Mouse (Mus musculus) liver, embryonic 12.5 days (tissue): ENCODE data around the gene Magi2. TPM values are rescaled to one million over a fixed set of nuclear protein-coding genes. Genes with fewer than 3 reads are reported as not detected.

Experiments
- ATAC-seq: fragments of 200-750 bp; cut with Nextera tagmentation; 2 replicates; pipeline ENCODE4 v1.8.0; 2017; ENCODE audit warnings: moderate number of reproducible peaks, mild to moderate bottlenecking, moderate library complexity
- H3K27ac ChIP-seq: fragments of 300-500 bp; sonication (generic); 2 replicates; pipeline ENCODE4 v1.5.1; 2016; ENCODE audit warnings: mild to moderate bottlenecking
- H3K27me3 ChIP-seq: fragments of 300-500 bp; sonication (generic); replicated peaks from 2 replicates; pipeline ENCODE4 v1.6.1; 2016; ENCODE audit warnings: mild to moderate bottlenecking, moderate library complexity
- H3K36me3 ChIP-seq: fragments of 300-500 bp; sonication (generic); 2 replicates; pipeline ENCODE4 v1.6.1; 2016; ENCODE audit warnings: mild to moderate bottlenecking, moderate library complexity
- H3K4me1 ChIP-seq: fragments of 300-500 bp; sonication (generic); 2 replicates; pipeline ENCODE4 v1.6.1; 2016
- H3K4me2 ChIP-seq: fragments of 300-500 bp; sonication (generic); 2 replicates; pipeline ENCODE4 v1.6.1; 2016; ENCODE audit warnings: mild to moderate bottlenecking, moderate library complexity
- H3K4me3 ChIP-seq: fragments of 300-500 bp; sonication (generic); 2 replicates; pipeline ENCODE4 v1.5.1; 2016; ENCODE audit warnings: mild to moderate bottlenecking, moderate library complexity
- H3K9ac ChIP-seq: fragments of 300-500 bp; sonication (generic); 2 replicates; pipeline ENCODE4 v1.6.1; 2016; ENCODE audit warnings: mild to moderate bottlenecking, moderate library complexity
- H3K9me3 ChIP-seq: fragments of 300-500 bp; sonication (generic); replicated peaks from 2 replicates; pipeline ENCODE4 v1.6.1; 2016; ENCODE audit warnings: mild to moderate bottlenecking, moderate library complexity
- WGBS: fragments of 180-500 bp; shearing (Covaris S2); methylation state at CpG from one replicate; pipeline ENCODE4 v1.1.7; 2016; ENCODE audit not compliant: insufficient replicate concordance; 5-methylcytosine and 5-hydroxymethylcytosine counted together
- polyA plus RNA-seq: library from polyadenylated mRNA; unstranded; fragments of >200 nt; fragmentation: Nextera tagmentation; extraction: Ambion mirVana; gene quantifications from 2 replicates; pipeline ENCODE4 v1.2.1, GENCODE M21; 2016

The Magi2 gene
- polyA plus RNA-seq, 1 experiment from 2014 or later = 0.77 TPM

DNA sequence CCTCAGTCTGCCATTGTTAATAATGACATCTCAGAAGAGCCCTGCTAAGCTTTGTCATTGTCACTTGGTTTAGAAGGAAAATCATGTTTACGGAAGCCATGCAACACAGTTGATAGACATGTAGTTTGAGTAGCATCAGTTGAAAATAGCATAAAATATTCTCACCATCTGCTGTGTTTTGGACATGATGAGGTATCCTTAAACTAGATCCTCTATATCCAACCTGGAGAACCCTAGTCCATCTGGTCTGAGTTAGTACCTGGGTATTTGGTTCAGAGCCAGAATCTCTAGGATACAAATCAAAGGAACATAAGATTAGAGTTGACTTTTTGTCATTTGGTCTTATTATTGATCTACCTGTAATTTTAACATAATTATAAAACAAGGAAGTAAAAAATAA, 385.0 kb downstream of the Magi2 start:
- ATAC-seq = no peak
- no peak overlapping the region for H3K27ac ChIP-seq
- H3K9me3 ChIP-seq = no peaks in the 10 kb centered on the region
- no peaks in the 10 kb centered on the region for H3K27me3 ChIP-seq
- H3K4me2 ChIP-seq = no peak overlapping the region
- no peaks in the 10 kb centered on the region for H3K36me3 ChIP-seq
- no peak overlapping the region for H3K4me3 ChIP-seq
- no peak overlapping the region for H3K9ac ChIP-seq
- WGBS = 79% methylated on average over 1 of the region's 1 CpGs
- H3K4me1 ChIP-seq = no peaks in the 10 kb centered on the region

GRCm38 (mm10) chr5:19621678-19622077, 394.8 kb downstream of the Magi2 start:
- 66% methylated on average over 5 of the region's 5 CpGs for WGBS
- H3K27me3 ChIP-seq = no peaks in the 10 kb centered on the region
- H3K36me3 ChIP-seq = no peaks in the 10 kb centered on the region
- no peaks in the 10 kb centered on the region for H3K4me1 ChIP-seq
- no peak for ATAC-seq
- H3K9me3 ChIP-seq = no peaks in the 10 kb centered on the region
- no peak overlapping the region for H3K4me3 ChIP-seq
- no peak overlapping the region for H3K9ac ChIP-seq
- H3K27ac ChIP-seq = no peak overlapping the region
- H3K4me2 ChIP-seq = no peak overlapping the region

GRCm38 (mm10) chr5:19633976-19634375, 407.1 kb downstream of the Magi2 start:
- H3K9ac ChIP-seq = no peak overlapping the region
- no peaks in the 10 kb centered on the region for H3K27me3 ChIP-seq
- H3K4me3 ChIP-seq = no peak overlapping the region
- H3K9me3 ChIP-seq = no peaks in the 10 kb centered on the region
- no peak overlapping the region for H3K4me2 ChIP-seq
- H3K4me1 ChIP-seq = no peaks in the 10 kb centered on the region
- ATAC-seq = no peak
- no peaks in the 10 kb centered on the region for H3K36me3 ChIP-seq
- no peak overlapping the region for H3K27ac ChIP-seq
- WGBS = 86% methylated on average over 1 of the region's 1 CpGs

DNA sequence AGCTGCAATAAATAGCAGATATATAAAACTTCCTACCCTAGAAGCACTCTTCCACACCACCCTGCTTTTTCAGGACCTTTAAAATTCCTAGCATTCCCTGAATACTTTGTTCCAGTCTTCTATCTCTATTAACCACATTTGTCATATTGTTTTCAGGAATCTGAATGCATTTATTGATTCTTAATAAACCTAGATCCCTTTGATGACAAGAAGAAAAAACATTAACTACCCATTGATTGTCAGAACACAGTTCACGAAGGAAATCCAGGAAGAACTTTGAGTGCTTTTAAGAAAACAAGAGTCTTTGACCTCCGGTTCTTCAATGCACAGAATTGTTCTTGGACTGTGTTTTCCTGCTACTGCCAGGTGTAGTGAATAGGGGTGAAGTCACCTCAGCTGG, 411.0 kb downstream of the Magi2 start:
- Histone ChIP-seq H3K4me3 (no peak overlapping the region), H3K4me2 (no peak overlapping the region), H3K27ac (no peak overlapping the region), H3K9ac (no peak overlapping the region), H3K36me3 (no peaks in the 10 kb centered on the region), H3K27me3 (no peaks in the 10 kb centered on the region), H3K4me1 (no peaks in the 10 kb centered on the region), H3K9me3 (no peaks in the 10 kb centered on the region)
- 54% methylated on average over 2 of the region's 2 CpGs for WGBS
- ATAC-seq = no peak

GRCm38 (mm10) chr5:19655986-19656385, 429.1 kb downstream of the Magi2 start:
- ATAC-seq = no peak
- H3K36me3 ChIP-seq = no peaks in the 10 kb centered on the region
- H3K9me3 ChIP-seq = no peaks in the 10 kb centered on the region
- H3K27ac ChIP-seq = no peak overlapping the region
- 31% methylated on average over 1 of the region's 1 CpGs for WGBS
- H3K27me3 ChIP-seq = no peaks in the 10 kb centered on the region
- no peak overlapping the region for H3K4me2 ChIP-seq
- no peak overlapping the region for H3K9ac ChIP-seq
- H3K4me1 ChIP-seq = no peaks in the 10 kb centered on the region
- H3K4me3 ChIP-seq = no peak overlapping the region

DNA sequence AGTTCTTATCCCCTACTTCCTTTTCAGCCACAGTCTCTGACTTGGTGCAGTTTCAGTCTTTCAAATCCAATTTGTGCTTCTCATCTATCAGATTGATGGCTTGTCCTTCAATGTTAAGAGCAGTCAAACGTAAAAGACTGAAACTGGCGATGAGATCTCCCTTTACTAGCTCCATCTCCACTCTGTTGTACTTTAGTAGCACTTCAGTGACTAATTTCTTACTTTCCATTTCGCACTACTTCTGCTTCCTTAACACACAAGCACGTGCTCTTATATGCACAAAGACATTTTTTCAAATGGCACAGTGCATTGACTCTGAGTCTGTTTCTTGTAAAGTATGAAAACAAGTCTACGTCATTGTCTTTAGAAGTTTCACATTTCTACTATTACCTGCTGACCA, 439.6 kb downstream of the Magi2 start:
- H3K9me3 ChIP-seq = no peaks in the 10 kb centered on the region
- no peaks in the 10 kb centered on the region for H3K36me3 ChIP-seq
- H3K9ac ChIP-seq = no peak overlapping the region
- no peak for ATAC-seq
- no peak overlapping the region for H3K27ac ChIP-seq
- no peaks in the 10 kb centered on the region for H3K4me1 ChIP-seq
- no peaks in the 10 kb centered on the region for H3K27me3 ChIP-seq
- no peak overlapping the region for H3K4me2 ChIP-seq
- H3K4me3 ChIP-seq = no peak overlapping the region
- 55% methylated on average over 5 of the region's 5 CpGs for WGBS

DNA sequence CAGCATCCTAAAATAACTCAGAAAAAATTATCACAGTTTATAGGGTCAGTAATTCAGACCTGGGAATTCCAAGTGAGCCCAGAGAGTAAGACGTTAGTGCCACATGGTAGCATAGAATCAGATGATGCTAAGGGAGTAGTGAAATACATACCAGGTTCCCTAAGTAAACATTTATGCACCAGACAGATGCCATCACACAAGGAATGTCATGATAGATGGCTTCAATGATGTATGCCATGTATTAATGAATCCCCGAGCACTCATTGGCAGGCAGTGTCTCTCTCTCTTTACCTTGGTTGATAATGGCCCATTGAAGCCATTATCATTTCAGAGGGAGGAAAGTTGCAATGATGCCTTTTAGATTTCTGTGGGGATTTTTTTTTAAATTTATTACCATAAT, 490.5 kb downstream of the Magi2 start:
- Histone ChIP-seq H3K4me3 (no peak overlapping the region), H3K27me3 (no peaks in the 10 kb centered on the region), H3K9ac (no peak overlapping the region), H3K27ac (no peak overlapping the region), H3K36me3 (no peaks in the 10 kb centered on the region), H3K9me3 (no peaks in the 10 kb centered on the region), H3K4me1 (no peaks in the 10 kb centered on the region), H3K4me2 (no peak overlapping the region)
- 63% methylated on average over 2 of the region's 2 CpGs for WGBS
- ATAC-seq = no peak

DNA sequence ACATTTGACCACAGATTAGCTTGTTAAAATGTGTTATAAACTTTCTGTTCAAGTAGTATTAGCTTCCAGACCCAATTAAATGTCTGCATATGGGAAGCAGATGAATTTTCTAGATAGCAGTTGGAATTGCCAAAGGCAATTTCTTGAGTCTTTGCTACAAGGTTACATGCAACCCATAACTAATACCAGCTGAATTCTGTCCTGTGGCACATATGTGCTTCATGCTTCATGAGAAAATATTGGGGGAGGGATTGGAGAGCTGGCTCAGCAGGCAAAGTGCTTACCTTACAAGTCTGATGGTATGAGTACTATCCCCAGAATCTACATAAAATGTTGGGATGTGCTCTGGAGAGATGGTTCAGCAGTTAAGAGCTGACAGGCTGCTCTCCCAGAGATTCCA, 499.4 kb downstream of the Magi2 start:
- Histone ChIP-seq H3K4me3 (no peak overlapping the region), H3K9me3 (no peaks in the 10 kb centered on the region), H3K27me3 (no peaks in the 10 kb centered on the region), H3K9ac (no peak overlapping the region), H3K4me2 (no peak overlapping the region), H3K36me3 (no peaks in the 10 kb centered on the region), H3K4me1 (no peaks in the 10 kb centered on the region), H3K27ac (no peak overlapping the region)
- no peak for ATAC-seq

GRCm38 (mm10) chr5:19745376-19745775, 518.5 kb downstream of the Magi2 start:
- Histone ChIP-seq H3K4me2 (no peak overlapping the region), H3K4me1 (no peaks in the 10 kb centered on the region), H3K27ac (no peak overlapping the region), H3K9me3 (no peaks in the 10 kb centered on the region), H3K27me3 (no peaks in the 10 kb centered on the region), H3K4me3 (no peak overlapping the region), H3K36me3 (no peaks in the 10 kb centered on the region), H3K9ac (no peak overlapping the region)
- ATAC-seq = no peak
- 93% methylated on average over 2 of the region's 2 CpGs for WGBS

DNA sequence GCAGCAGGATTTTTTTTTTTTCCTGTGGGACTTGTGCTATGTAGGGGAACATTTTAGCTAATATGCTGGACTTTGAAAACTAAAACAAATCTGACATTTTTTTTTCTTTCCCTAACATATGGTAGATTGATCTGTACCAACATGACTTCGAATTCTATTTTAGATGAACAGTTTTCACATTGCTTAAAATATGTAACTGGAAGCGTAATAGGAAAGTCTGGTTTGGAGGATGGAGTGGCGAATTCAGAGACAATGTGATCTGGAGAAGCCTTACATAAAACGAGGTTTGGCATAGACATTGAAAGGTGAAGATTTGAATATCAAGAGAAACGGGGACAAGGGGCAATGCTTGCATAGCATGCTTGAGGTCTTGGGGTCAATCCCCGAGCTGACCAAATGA, 519.1 kb downstream of the Magi2 start:
- no peak overlapping the region for H3K4me2 ChIP-seq
- no peak overlapping the region for H3K9ac ChIP-seq
- H3K27ac ChIP-seq = no peak overlapping the region
- H3K27me3 ChIP-seq = no peaks in the 10 kb centered on the region
- 60% methylated on average over 6 of the region's 6 CpGs for WGBS
- no peak for ATAC-seq
- H3K9me3 ChIP-seq = no peaks in the 10 kb centered on the region
- H3K36me3 ChIP-seq = no peaks in the 10 kb centered on the region
- H3K4me3 ChIP-seq = no peak overlapping the region
- no peaks in the 10 kb centered on the region for H3K4me1 ChIP-seq

DNA sequence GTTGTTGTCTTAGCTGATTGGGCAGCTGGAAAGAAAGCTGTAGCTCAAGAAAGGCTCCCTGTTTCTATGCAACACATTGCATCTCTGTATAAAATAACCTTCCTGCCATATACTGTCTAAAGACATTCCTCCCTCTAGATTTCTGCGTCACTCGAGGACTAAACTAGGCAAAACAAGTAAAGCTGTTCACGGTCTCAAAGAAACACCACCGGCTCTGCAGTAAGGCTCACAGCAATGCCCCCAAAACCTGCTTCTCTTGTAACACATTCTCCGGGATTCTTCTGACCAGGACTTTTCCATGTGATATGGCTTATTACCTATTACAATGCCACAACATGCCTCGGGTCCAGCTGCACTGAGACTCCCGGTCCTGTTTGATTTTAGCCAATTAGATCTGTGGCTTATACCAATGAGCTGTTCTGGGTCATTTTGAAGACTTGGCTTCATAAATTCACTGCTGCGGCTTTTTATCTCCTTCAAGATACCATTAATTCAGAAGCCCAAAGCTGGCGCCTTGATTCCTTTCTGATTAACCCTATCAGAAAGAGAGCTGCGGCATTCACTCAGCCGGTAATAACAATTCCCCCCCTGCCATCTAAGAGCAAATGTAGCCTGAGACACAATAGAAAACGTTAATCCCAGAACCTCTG, 520.2 kb downstream of the Magi2 start:
- no peak for ATAC-seq
- Histone ChIP-seq H3K4me1 (no peaks in the 10 kb centered on the region), H3K9ac (no peak overlapping the region), H3K9me3 (no peaks in the 10 kb centered on the region), H3K36me3 (no peaks in the 10 kb centered on the region), H3K4me2 (no peak overlapping the region), H3K27ac (no peak overlapping the region), H3K27me3 (no peaks in the 10 kb centered on the region), H3K4me3 (no peak overlapping the region)
- WGBS = 66% methylated on average over 12 of the region's 12 CpGs

- no peak overlapping the region for H3K27ac ChIP-seq
- no peak overlapping the region for H3K4me2 ChIP-seq
- no peak overlapping the region for H3K4me3 ChIP-seq
- H3K36me3 ChIP-seq = no peaks in the 10 kb centered on the region
- H3K27me3 ChIP-seq = no peaks in the 10 kb centered on the region
- H3K9ac ChIP-seq = no peak overlapping the region
- no peaks in the 10 kb centered on the region for H3K9me3 ChIP-seq
- no peak for ATAC-seq
- WGBS = 77% methylated on average over 3 of the region's 3 CpGs
- H3K4me1 ChIP-seq = no peaks in the 10 kb centered on the region
Measured at GRCm38 (mm10) chr5:19747631-19748030, 520.8 kb downstream of the Magi2 start.

- Histone ChIP-seq H3K4me1 (no peaks in the 10 kb centered on the region), H3K9ac (no peak overlapping the region), H3K4me3 (no peak overlapping the region), H3K27ac (no peak overlapping the region), H3K36me3 (no peaks in the 10 kb centered on the region), H3K27me3 (no peaks in the 10 kb centered on the region), H3K4me2 (no peak overlapping the region), H3K9me3 (no peaks in the 10 kb centered on the region)
- WGBS = 79% methylated on average over 1 of the region's 1 CpGs
- ATAC-seq = no peak
Measured at GRCm38 (mm10) chr5:19779224-19779623, 552.4 kb downstream of the Magi2 start.
